In the genomic region with DNA sequence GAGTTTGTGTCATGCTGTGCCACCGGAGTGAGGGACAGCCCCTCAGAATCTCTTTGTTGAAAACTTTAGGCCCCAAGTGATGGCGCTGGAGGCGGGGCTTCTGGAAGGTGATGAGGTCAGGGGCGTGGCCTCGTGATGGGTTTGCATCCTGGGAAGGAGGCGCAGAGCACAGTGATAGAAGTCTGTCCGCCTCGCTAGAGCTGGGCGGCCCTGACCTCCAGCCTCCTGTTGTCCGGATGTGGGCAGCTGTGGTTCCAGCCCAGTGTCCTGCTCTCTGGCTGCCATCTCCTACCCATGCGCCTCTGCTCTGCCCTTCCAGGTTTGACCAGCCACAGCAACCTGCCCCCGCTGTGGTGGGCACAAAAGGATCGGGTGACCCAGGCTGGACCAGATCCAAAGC, we compare ENCODE assay signal across 21 mouse cellular contexts. TPM values are rescaled to one million over a fixed set of nuclear protein-coding genes. Genes with fewer than 3 reads are reported as not detected.
DNase-seq lines count a peak whose midpoint lies in the region; ATAC-seq and TF ChIP-seq lines count a peak whose summit lies in the region.
"Had no signal": no experiment of that assay in that cellular context is flagged by ENCODE, and none has a peak within 500 bp of the region (broad histone marks: within the 10 kb centered on the region; RNA-seq: fewer than 3 reads in every experiment).

No protein-coding gene starts in this region.

- ATAC-seq in neural tube, embryonic 11.5 days (ENCODE audit: insufficient read depth, low FRiP score, low TSS enrichment): no peak
- ATAC-seq in erythroid progenitor cell, adult 5-6 weeks (replicated peaks; ENCODE audit: low FRiP score, poor library complexity, severe bottlenecking): peak; percentile 46; the same call in 1 of the 2 replicates
- ATAC-seq: intestine, embryonic 15.5 days; Patski had no signal

- H3K36me3 ChIP-seq in heart, adult 2 months (ENCODE audit: control insufficient read depth, insufficient read depth, low read length): no peaks in the 10 kb centered on the region
- no peaks in the 10 kb centered on the region for H3K36me3 ChIP-seq in neural tube, embryonic 11.5 days (ENCODE audit: control insufficient read depth, insufficient read depth, low read length)
- H3K36me3 ChIP-seq in heart, embryonic 10.5 days: no peaks in the 10 kb centered on the region
- H3K36me3 ChIP-seq: intestine, embryonic 15.5 days; limb, embryonic 12.5 days had no signal

- H3K4me3 ChIP-seq in heart, adult 2 months: no peak overlapping the region
- H3K4me3 ChIP-seq in neural tube, embryonic 11.5 days (ENCODE audit: low read depth, low read length): no peak overlapping the region
- H3K4me3 ChIP-seq in heart, embryonic 10.5 days: no peak overlapping the region
- H3K4me3 ChIP-seq: intestine, embryonic 15.5 days; left cerebral cortex, adult 2 months; limb, embryonic 12.5 days had no signal

- TF ChIP-seq EP300 in heart, adult 2 months (IDR thresholded peaks at IDR 0.05; ENCODE audit: insufficient read depth, low read depth, low read length): no peak

- no peak for TF ChIP-seq POLR2A in heart, adult 2 months (IDR thresholded peaks at IDR 0.05; ENCODE audit: insufficient read depth, low read depth, low read length)

- TF ChIP-seq CTCF in heart, adult 2 months (IDR thresholded peaks at IDR 0.05): 0 out of 2 replicates have a peak, but pooled peaks have one; percentile 25

- no peaks in the 10 kb centered on the region; the same call in 1 of the 2 replicates for H3K27me3 ChIP-seq in heart, adult 2 months (ENCODE audit: control insufficient read depth, insufficient read depth, low read length)
- H3K27me3 ChIP-seq in neural tube, embryonic 11.5 days (ENCODE audit: control insufficient read depth, insufficient read depth, low read length): no peaks in the 10 kb centered on the region
- H3K27me3 ChIP-seq in heart, embryonic 10.5 days (ENCODE audit: insufficient read depth, poor library complexity, severe bottlenecking): peaks cover 72% of the 10 kb centered on the region
- H3K27me3 ChIP-seq: intestine, embryonic 15.5 days had no signal

- H3K79me2 ChIP-seq in heart, adult 2 months (replicated peaks; ENCODE audit: control insufficient read depth, insufficient read depth, low read length): no peaks in the 10 kb centered on the region

- H3K4me2 ChIP-seq in neural tube, embryonic 11.5 days (ENCODE audit: low read depth): no peak overlapping the region
- H3K4me2 ChIP-seq: heart, embryonic 11.5 days; intestine, embryonic 15.5 days; limb, embryonic 12.5 days had no signal

- no peak for DNase-seq in heart, adult 2 months
- DNase-seq in heart, postnatal 36 days: no peak
- DNase-seq in neural tube, embryonic 11.5 days (ENCODE audit: low spot score): peak; percentile 35
- no peak for DNase-seq in neural tube, embryonic 10.5 days (ENCODE audit: extremely low spot score, low spot score)
- peak; percentile 88 for DNase-seq in ZHBTc4 (ENCODE audit: low read depth, low spot score)
- DNase-seq in heart, embryonic 10.5 days (ENCODE audit: low spot score): no peak
- DNase-seq: gastrocnemius, postnatal 14 days; lung, postnatal 14 days had no signal

- H3K9me3 ChIP-seq in neural tube, embryonic 11.5 days (ENCODE audit: control insufficient read depth, low read length): no peaks in the 10 kb centered on the region
- no peaks in the 10 kb centered on the region for H3K9me3 ChIP-seq in heart, embryonic 10.5 days
- H3K9me3 ChIP-seq: intestine, embryonic 15.5 days; limb, embryonic 12.5 days had no signal

- intact Hi-C loops in heart, adult 2 months (cut with DNase I): no loop called here
- intact Hi-C loops in heart, postnatal 36 days (cut with DNase I): no loop called here

- WGBS in heart, adult 2 months: 17% methylated on average over 13 of the region's 13 CpGs
- 14% methylated on average over 13 of the region's 13 CpGs for WGBS in neural tube, embryonic 11.5 days
- 16% methylated on average over 13 of the region's 13 CpGs for WGBS in heart, embryonic 10.5 days

- H3K4me1 ChIP-seq in heart, adult 2 months (ENCODE audit: control insufficient read depth, insufficient read depth, low read length): no peaks in the 10 kb centered on the region
- H3K4me1 ChIP-seq in neural tube, embryonic 11.5 days (ENCODE audit: control insufficient read depth, insufficient read depth, low read length): no peaks in the 10 kb centered on the region
- peaks cover 20% of the 10 kb centered on the region for H3K4me1 ChIP-seq in heart, embryonic 10.5 days

- H3K9ac ChIP-seq in heart, adult 2 months (ENCODE audit: low read depth, low read length): no peak overlapping the region
- no peak overlapping the region for H3K9ac ChIP-seq in neural tube, embryonic 11.5 days (ENCODE audit: low read length)
- H3K9ac ChIP-seq: intestine, embryonic 15.5 days; limb, embryonic 12.5 days; liver, embryonic 14.5 days had no signal

- no peak overlapping the region for H3K27ac ChIP-seq in heart, adult 2 months
- no peak overlapping the region for H3K27ac ChIP-seq in neural tube, embryonic 11.5 days (ENCODE audit: low read depth, low read length)
- H3K27ac ChIP-seq in heart, embryonic 10.5 days: no peak overlapping the region
- H3K27ac ChIP-seq: intestine, embryonic 15.5 days; left cerebral cortex, adult 2 months; limb, embryonic 12.5 days; liver, embryonic 14.5 days had no signal

RNA-seq across cellular contexts. Expression of a gene that starts 8.7 kb away (rescaled TPM):
- total RNA-seq in heart, adult 2 months (2021): 1 to 10 TPM in 1 of 2 experiments, under 1 TPM in 1; 0.52 to 1.2 TPM
- 0.43 and 0.67 TPM in 2 replicates for polyA plus RNA-seq in heart, adult 2 months (2012; rRNA removed)
- total RNA-seq in heart, postnatal 36 days (2021): under 1 TPM; 0.44 to 0.60 TPM
- 8.5 and 10.7 TPM in 2 replicates for polyA plus RNA-seq in neural tube, embryonic 11.5 days (2014; fragmentation: Nextera tagmentation; extraction: Ambion mirVana)
- total RNA-seq in erythroid progenitor cell, adult 5-6 weeks (2015; ENCODE audit: low replicate concordance): 0.36 TPM in 1 of 2 replicates, not detected in the other
- not detected in 2 replicates for total RNA-seq in erythroid progenitor cell, adult 5-6 weeks (2017; ENCODE audit: low replicate concordance)
- polyA plus RNA-seq in heart, embryonic 10.5 days (2016; fragmentation: Nextera tagmentation; extraction: Ambion mirVana): 6.5 and 6.7 TPM in 2 replicates

RNA-seq across cellular contexts. Expression of a gene that starts 55.3 kb away (rescaled TPM):
- not detected for total RNA-seq in heart, adult 2 months (2021)
- polyA plus RNA-seq in heart, adult 2 months (2012; rRNA removed): not detected in 2 replicates
- not detected for total RNA-seq in heart, postnatal 36 days (2021)
- polyA plus RNA-seq in neural tube, embryonic 11.5 days (2014; fragmentation: Nextera tagmentation; extraction: Ambion mirVana): not detected in 2 replicates
- total RNA-seq in erythroid progenitor cell, adult 5-6 weeks (2015; ENCODE audit: low replicate concordance): not detected in 2 replicates
- not detected in 2 replicates for total RNA-seq in erythroid progenitor cell, adult 5-6 weeks (2017; ENCODE audit: low replicate concordance)
- not detected in 2 replicates for polyA plus RNA-seq in heart, embryonic 10.5 days (2016; fragmentation: Nextera tagmentation; extraction: Ambion mirVana)
- total RNA-seq: adrenal gland, adult 18-20 months; gastrocnemius, postnatal 14 days; heart, postnatal 25 days; left cerebral cortex, adult 2 months; megakaryocyte-erythroid progenitor cell, adult 5-6 weeks had no signal
- polyA plus RNA-seq: heart, embryonic 11.5 days; intestine, embryonic 15.5 days; limb, embryonic 12.5 days; liver, embryonic 14.5 days; neural tube, embryonic 14.5 days; Patski; small intestine, adult 2 months; thymus, postnatal 0 days had no signal

Comparison
In these comparisons a context has a peak if more than half of its experiments do, and no peak if none do; other contexts are left out.
1. DNase-seq: peak in neural tube, embryonic 11.5 days (single experiment) and ZHBTc4 (single experiment); none in heart, adult 2 months (0 of 2), heart, postnatal 36 days (0 of 2), neural tube, embryonic 10.5 days (single experiment) and heart, embryonic 10.5 days (single experiment).